In genomic region chr4:62669094-62670071, GRCm38 (mm10) we compare ENCODE assay signal across 8 mouse cellular contexts.
DNase-seq lines count a peak whose midpoint lies in the region; ATAC-seq and TF ChIP-seq lines count a peak whose summit lies in the region.

No protein-coding gene starts in this region.

- no peak overlapping the region for H3K27ac ChIP-seq in liver, embryonic 13.5 days
- no peak overlapping the region for H3K27ac ChIP-seq in liver, embryonic 11.5 days (ENCODE audit: low read depth, low read length)
- H3K27ac ChIP-seq in kidney, embryonic 15.5 days, result peak overlapping the region; percentile 57
- H3K27ac ChIP-seq in stomach, postnatal 0 days (replicated peaks), result peak overlapping the region; percentile 61; the same call in 1 of the 2 replicates

- no peak for DNase-seq in liver, embryonic 13.5 days
- no peak for DNase-seq in liver, embryonic 11.5 days (ENCODE audit: low spot score)
- DNase-seq in cerebellum, postnatal 36 days, result peak; percentile 71 to 73
- peak; percentile 54 for DNase-seq in stomach, postnatal 0 days (ENCODE audit: low spot score)
- no peak for DNase-seq in layer of hippocampus, postnatal 14 days (ENCODE audit: low spot score in 2 of 2)
- no peak for DNase-seq in right cerebral cortex, postnatal 25 days
- DNase-seq in urinary bladder, postnatal 25 days (ENCODE audit: low spot score), result no peak

- H3K27me3 ChIP-seq in liver, embryonic 13.5 days, result peaks cover 22% of the 10 kb centered on the region
- H3K27me3 ChIP-seq in liver, embryonic 11.5 days (replicated peaks; ENCODE audit: control insufficient read depth, insufficient read depth, low read length), result peaks cover 4% of the 10 kb centered on the region
- H3K27me3 ChIP-seq in kidney, embryonic 15.5 days, result no peaks in the 10 kb centered on the region
- no peaks in the 10 kb centered on the region for H3K27me3 ChIP-seq in stomach, postnatal 0 days (ENCODE audit: control insufficient read depth, insufficient read depth, low read length)

- H3K36me3 ChIP-seq in liver, embryonic 13.5 days, result no peaks in the 10 kb centered on the region
- no peaks in the 10 kb centered on the region for H3K36me3 ChIP-seq in liver, embryonic 11.5 days (ENCODE audit: control insufficient read depth, insufficient read depth, low read length)
- 0 out of 2 replicates have a peak, but pooled peaks cover 5% of the 10 kb centered on the region for H3K36me3 ChIP-seq in kidney, embryonic 15.5 days
- no peaks in the 10 kb centered on the region for H3K36me3 ChIP-seq in stomach, postnatal 0 days (ENCODE audit: control insufficient read depth, insufficient read depth, low read length)

- H3K9me3 ChIP-seq in liver, embryonic 13.5 days (replicated peaks), result no peaks in the 10 kb centered on the region
- H3K9me3 ChIP-seq in liver, embryonic 11.5 days (ENCODE audit: control insufficient read depth, low read length), result no peaks in the 10 kb centered on the region
- H3K9me3 ChIP-seq in kidney, embryonic 15.5 days (replicated peaks), result no peaks in the 10 kb centered on the region
- H3K9me3 ChIP-seq in stomach, postnatal 0 days (ENCODE audit: control insufficient read depth, low read length), result no peaks in the 10 kb centered on the region

- no peak for TF ChIP-seq EP300 in stomach, postnatal 0 days (optimal IDR thresholded peaks at IDR 0.05)

- H3K9ac ChIP-seq in liver, embryonic 13.5 days, result no peak overlapping the region
- no peak overlapping the region for H3K9ac ChIP-seq in liver, embryonic 11.5 days (ENCODE audit: low read depth, low read length)
- H3K9ac ChIP-seq in kidney, embryonic 15.5 days, result no peak overlapping the region
- no peak overlapping the region for H3K9ac ChIP-seq in stomach, postnatal 0 days (ENCODE audit: low read length)

- WGBS in liver, embryonic 13.5 days (ENCODE audit: insufficient replicate concordance), result 69% methylated on average over 13 of the region's 13 CpGs
- 83% methylated on average over 13 of the region's 13 CpGs for WGBS in liver, embryonic 11.5 days
- WGBS in kidney, embryonic 15.5 days, result 36% methylated on average over 13 of the region's 13 CpGs
- WGBS in stomach, postnatal 0 days, result 45% methylated on average over 13 of the region's 13 CpGs

- no peak overlapping the region for H3K4me3 ChIP-seq in liver, embryonic 13.5 days (replicated peaks)
- H3K4me3 ChIP-seq in liver, embryonic 11.5 days (ENCODE audit: low read depth, low read length), result no peak overlapping the region
- no peak overlapping the region for H3K4me3 ChIP-seq in kidney, embryonic 15.5 days (replicated peaks)
- H3K4me3 ChIP-seq in stomach, postnatal 0 days (ENCODE audit: low read depth, low read length), result 0 out of 2 replicates have a peak overlapping the region, but pooled peaks have one; percentile 1

- peak; percentile 21; the same call in 1 of the 2 replicates for ATAC-seq in liver, embryonic 13.5 days (ENCODE audit: low read depth)
- no peak for ATAC-seq in liver, embryonic 11.5 days (replicated peaks; ENCODE audit: low FRiP score)
- ATAC-seq in kidney, embryonic 15.5 days (replicated peaks; ENCODE audit: low FRiP score), result peak; percentile 65
- ATAC-seq in stomach, postnatal 0 days (ENCODE audit: low FRiP score, low TSS enrichment), result peak; percentile 5; the same call in 1 of the 2 replicates

- peak; percentile 14; the same call in 1 of the 2 replicates for TF ChIP-seq CTCF in stomach, postnatal 0 days (IDR thresholded peaks at IDR 0.05; ENCODE audit: low read depth)

- no peak overlapping the region for H3K4me2 ChIP-seq in liver, embryonic 13.5 days
- H3K4me2 ChIP-seq in liver, embryonic 11.5 days, result no peak overlapping the region
- H3K4me2 ChIP-seq in kidney, embryonic 15.5 days, result no peak overlapping the region
- peak overlapping the region; percentile 8; the same call in 1 of the 2 replicates for H3K4me2 ChIP-seq in stomach, postnatal 0 days (replicated peaks; ENCODE audit: low read depth)

- peaks cover 15% of the 10 kb centered on the region for H3K4me1 ChIP-seq in liver, embryonic 13.5 days (replicated peaks)
- H3K4me1 ChIP-seq in liver, embryonic 11.5 days (replicated peaks; ENCODE audit: control insufficient read depth, insufficient read depth, low read length), result 0 out of 2 replicates have a peak, but pooled peaks cover 5% of the 10 kb centered on the region
- peaks cover 47% of the 10 kb centered on the region for H3K4me1 ChIP-seq in kidney, embryonic 15.5 days
- peaks cover 7% of the 10 kb centered on the region; the same call in 1 of the 2 replicates for H3K4me1 ChIP-seq in stomach, postnatal 0 days (replicated peaks; ENCODE audit: control insufficient read depth, insufficient read depth)

Comparison
In these comparisons a context has a peak if more than half of its experiments do, and no peak if none do; other contexts are left out.
1. DNase-seq: peak in cerebellum, postnatal 36 days (2 of 2) and stomach, postnatal 0 days (single experiment); none in liver, embryonic 13.5 days (single experiment), liver, embryonic 11.5 days (single experiment), layer of hippocampus, postnatal 14 days (0 of 2), right cerebral cortex, postnatal 25 days (single experiment) and urinary bladder, postnatal 25 days (single experiment).
2. H3K27ac ChIP-seq: peak in kidney, embryonic 15.5 days (single experiment) and stomach, postnatal 0 days (single experiment); none in liver, embryonic 13.5 days (single experiment) and liver, embryonic 11.5 days (single experiment).